Mouse (Mus musculus) CH12.LX (cell line): ENCODE measurements around the gene Btnl9. TPM values are rescaled to one million over a fixed set of nuclear protein-coding genes. Genes with fewer than 3 reads are reported as not detected.

ENCODE experiments used
- DNase-seq: peaks from one replicate; pipeline ENCODE4 v3.0.0-alpha.2; 2013; ENCODE audit errors: extremely low read depth
- H3K27ac ChIP-seq: 2 replicates; pipeline ENCODE4 v1.5.1; 2012; ENCODE audit warnings: low read depth, mild to moderate bottlenecking, control low read depth, moderate library complexity; ENCODE audit not compliant: insufficient read depth
- H3K27me3 ChIP-seq: replicated peaks from 2 replicates; pipeline ENCODE3; 2012; ENCODE audit warnings: inconsistent platforms
- H3K36me3 ChIP-seq, 2 experiments: replicated peaks in 1 of 2; 2 replicates each; pipeline versions ENCODE3 to v1.6.1; 2012; ENCODE audit warnings: inconsistent platforms in 1 of 2, low read length in 1 of 2, mild to moderate bottlenecking in 1 of 2, mixed read lengths in 1 of 2, moderate library complexity in 1 of 2; ENCODE audit not compliant: control insufficient read depth in 1 of 2, insufficient read depth in 1 of 2
- H3K4me1 ChIP-seq, 2 experiments: 2 replicates each; pipeline ENCODE4 v1.6.1; 2012; ENCODE audit warnings: inconsistent platforms in 1 of 2, moderate library complexity in 1 of 2; ENCODE audit not compliant: insufficient read depth in 2 of 2, control insufficient read depth in 1 of 2
- H3K4me2 ChIP-seq: 2 replicates; pipeline ENCODE4 v1.6.1; 2012; ENCODE audit warnings: low read depth, mild to moderate bottlenecking, control low read depth; ENCODE audit not compliant: poor library complexity, insufficient read depth, severe bottlenecking
- H3K4me3 ChIP-seq, 3 experiments: fragments of 150-350 bp in 1 of 3; sonication (generic) in 1 of 3; replicated peaks in 1 of 3; 2 replicates each; pipeline versions ENCODE3 to v1.5.1; 2011 to 2012; ENCODE audit warnings: low read depth in 2 of 3, low read length in 2 of 3, mild to moderate bottlenecking in 2 of 3, moderate library complexity in 2 of 3, control low read depth in 1 of 3, improper control_type of control experiment in 1 of 3, inconsistent platforms in 1 of 3, mixed read lengths in 1 of 3; ENCODE audit not compliant: poor library complexity in 1 of 3
- H3K79me2 ChIP-seq: replicated peaks from 2 replicates; pipeline ENCODE4 v1.6.1; 2012; ENCODE audit warnings: mild to moderate bottlenecking, moderate library complexity; ENCODE audit not compliant: control insufficient read depth, poor library complexity, insufficient read depth, severe bottlenecking; ENCODE audit errors: extremely low read depth
- H3K9ac ChIP-seq: 2 replicates; pipeline ENCODE4 v1.6.1; 2012; ENCODE audit warnings: low read depth, mild to moderate bottlenecking, control low read depth, moderate library complexity; ENCODE audit not compliant: insufficient read depth
- H3K9me3 ChIP-seq: replicated peaks from 2 replicates; pipeline ENCODE3; 2012; ENCODE audit warnings: low read length, inconsistent platforms, mixed read lengths
- BHLHE40 ChIP-seq: IDR thresholded peaks from 2 replicates; pipeline ENCODE4 v1.6.1; 2011; ENCODE audit warnings: mild to moderate bottlenecking, low read depth, low read length, improper control_type of control experiment
- CHD1 ChIP-seq: IDR thresholded peaks from 2 replicates; pipeline ENCODE4 v1.6.1; 2012; ENCODE audit warnings: low read depth, low read length, improper control_type of control experiment, inconsistent platforms
- CHD2 ChIP-seq: IDR thresholded peaks from 2 replicates; pipeline ENCODE4 v1.6.1; 2011; ENCODE audit warnings: low read length, improper control_type of control experiment
- CTCF ChIP-seq, 2 experiments: IDR thresholded peaks in 1 of 2; conservative IDR thresholded peaks in 1 of 2; 2 replicates each; pipeline ENCODE4 v1.5.1; 2011 to 2012; ENCODE audit warnings: low read depth in 2 of 2, low read length in 2 of 2, improper control_type of control experiment in 1 of 2, inconsistent platforms in 1 of 2, mild to moderate bottlenecking in 1 of 2, moderate library complexity in 1 of 2
- E2F4 ChIP-seq: IDR thresholded peaks from 2 replicates; pipeline ENCODE4 v1.6.1; 2011; ENCODE audit warnings: low read depth, low read length, improper control_type of control experiment; ENCODE audit not compliant: insufficient replicate concordance
- ELF1 ChIP-seq: IDR thresholded peaks from 2 replicates; pipeline ENCODE4 v1.6.1; 2014; ENCODE audit warnings: low read depth, mild to moderate bottlenecking, inconsistent platforms, low read length, improper control_type of control experiment
- EP300 ChIP-seq: IDR thresholded peaks from 2 replicates; pipeline ENCODE4 v1.6.1; 2011; ENCODE audit warnings: low read length, improper control_type of control experiment
- ETS1 ChIP-seq: conservative IDR thresholded peaks from 2 replicates; pipeline ENCODE4 v1.6.1; 2012; ENCODE audit warnings: low read depth, mild to moderate bottlenecking, inconsistent platforms, low read length, improper control_type of control experiment, moderate library complexity
- GABPA ChIP-seq: IDR thresholded peaks from 2 replicates; pipeline ENCODE4 v1.6.1; 2012; ENCODE audit warnings: low read depth, low read length, improper control_type of control experiment, inconsistent platforms; ENCODE audit not compliant: insufficient replicate concordance
- HCFC1 ChIP-seq: IDR thresholded peaks from 2 replicates; pipeline ENCODE4 v1.6.1; 2012; ENCODE audit warnings: low read depth, mild to moderate bottlenecking, inconsistent platforms, low read length, improper control_type of control experiment
- IRF4 ChIP-seq: IDR thresholded peaks from 2 replicates; pipeline ENCODE4 v1.6.1; 2014; ENCODE audit warnings: low read depth, mild to moderate bottlenecking, inconsistent platforms, low read length, improper control_type of control experiment
- JUN ChIP-seq: IDR thresholded peaks from 2 replicates; pipeline ENCODE4 v1.6.1; 2011; ENCODE audit warnings: low read depth, mild to moderate bottlenecking, low read length, improper control_type of control experiment, moderate library complexity; ENCODE audit not compliant: insufficient read depth
- JUND ChIP-seq: conservative IDR thresholded peaks from 2 replicates; pipeline ENCODE4 v1.6.1; 2011; ENCODE audit warnings: low read depth, low read length, improper control_type of control experiment
- KAT2A ChIP-seq: IDR thresholded peaks from 2 replicates; pipeline ENCODE4 v1.6.1; 2012; ENCODE audit warnings: low read length, improper control_type of control experiment, inconsistent platforms; ENCODE audit not compliant: insufficient replicate concordance
- MAFK ChIP-seq: IDR thresholded peaks from 2 replicates; pipeline ENCODE4 v1.6.1; 2011; ENCODE audit warnings: low read length, improper control_type of control experiment; ENCODE audit not compliant: insufficient replicate concordance
- MAX ChIP-seq: IDR thresholded peaks from 2 replicates; pipeline ENCODE4 v1.6.1; 2011; ENCODE audit warnings: low read length, improper control_type of control experiment
- MAZ ChIP-seq: IDR thresholded peaks from 2 replicates; pipeline ENCODE4 v1.6.1; 2012; ENCODE audit warnings: low read depth, mild to moderate bottlenecking, inconsistent platforms, low read length, improper control_type of control experiment, moderate library complexity
- MEF2A ChIP-seq: IDR thresholded peaks from 2 replicates; pipeline ENCODE4 v1.6.1; 2014; ENCODE audit warnings: low read depth, mild to moderate bottlenecking, inconsistent platforms, low read length, improper control_type of control experiment, borderline replicate concordance
- MXI1 ChIP-seq: IDR thresholded peaks from 2 replicates; pipeline ENCODE4 v1.6.1; 2011; ENCODE audit warnings: mild to moderate bottlenecking, low read depth, low read length, improper control_type of control experiment
- MYC ChIP-seq: IDR thresholded peaks from 2 replicates; pipeline ENCODE4 v1.6.1; 2011; ENCODE audit warnings: low read depth, mild to moderate bottlenecking, improper control_type of control experiment, low read length
- NELFE ChIP-seq: IDR thresholded peaks from 2 replicates; pipeline ENCODE4 v1.6.1; 2011; ENCODE audit warnings: low read depth, low read length, improper control_type of control experiment
- NRF1 ChIP-seq: IDR thresholded peaks from 2 replicates; pipeline ENCODE4 v1.6.1; 2014; ENCODE audit warnings: low read depth, mild to moderate bottlenecking, inconsistent platforms, low read length, improper control_type of control experiment, moderate library complexity
- PAX5 ChIP-seq: IDR thresholded peaks from 2 replicates; pipeline ENCODE4 v1.6.1; 2012; ENCODE audit warnings: low read length, inconsistent platforms, mixed read lengths
- POLR2A ChIP-seq: IDR thresholded peaks from 2 replicates; pipeline ENCODE4 v1.6.1; 2011; ENCODE audit warnings: low read depth, mild to moderate bottlenecking, improper control_type of control experiment, low read length
- POLR2AphosphoS2 ChIP-seq: IDR thresholded peaks from 2 replicates; pipeline ENCODE4 v1.6.1; 2011; ENCODE audit warnings: low read depth, low read length, improper control_type of control experiment
- RAD21 ChIP-seq: IDR thresholded peaks from 2 replicates; pipeline ENCODE4 v1.6.1; 2011; ENCODE audit warnings: low read depth, mild to moderate bottlenecking, low read length, improper control_type of control experiment, moderate library complexity
- RCOR1 ChIP-seq: conservative IDR thresholded peaks from 2 replicates; pipeline ENCODE4 v1.6.1; 2012; ENCODE audit warnings: low read depth, mild to moderate bottlenecking, inconsistent platforms, low read length, improper control_type of control experiment
- SIN3A ChIP-seq: IDR thresholded peaks from 2 replicates; pipeline ENCODE4 v1.6.1; 2012; ENCODE audit warnings: low read length, improper control_type of control experiment, inconsistent platforms
- SMC3 ChIP-seq: IDR thresholded peaks from 2 replicates; pipeline ENCODE4 v1.6.1; 2011; ENCODE audit warnings: low read depth, low read length, improper control_type of control experiment
- TBP ChIP-seq: conservative IDR thresholded peaks from 2 replicates; pipeline ENCODE4 v1.6.1; 2011; ENCODE audit warnings: low read depth, low read length, improper control_type of control experiment
- TCF12 ChIP-seq: IDR thresholded peaks from 2 replicates; pipeline ENCODE4 v1.6.1; 2014; ENCODE audit warnings: low read depth, mild to moderate bottlenecking, inconsistent platforms, low read length, improper control_type of control experiment
- UBTF ChIP-seq: IDR thresholded peaks from 2 replicates; pipeline ENCODE4 v1.6.1; 2012; ENCODE audit warnings: low read depth, mild to moderate bottlenecking, inconsistent platforms, low read length, improper control_type of control experiment, moderate library complexity
- USF1 ChIP-seq: IDR thresholded peaks from 2 replicates; pipeline ENCODE4 v1.6.1; 2014; ENCODE audit warnings: low read depth, mild to moderate bottlenecking, inconsistent platforms, low read length, improper control_type of control experiment
- USF2 ChIP-seq: conservative IDR thresholded peaks from 2 replicates; pipeline ENCODE4 v1.6.1; 2011; ENCODE audit warnings: low read depth, low read length, improper control_type of control experiment
- ZC3H11A ChIP-seq: IDR thresholded peaks from 2 replicates; pipeline ENCODE4 v1.6.1; 2012; ENCODE audit warnings: low read depth, mild to moderate bottlenecking, inconsistent platforms, low read length, improper control_type of control experiment
- ZKSCAN1 ChIP-seq: IDR thresholded peaks from 2 replicates; pipeline ENCODE4 v1.6.1; 2012; ENCODE audit warnings: low read depth, inconsistent platforms, low read length, improper control_type of control experiment, borderline replicate concordance
- ZMIZ1 ChIP-seq: IDR thresholded peaks from 2 replicates; pipeline ENCODE4 v1.6.1; 2012; ENCODE audit warnings: low read depth, mild to moderate bottlenecking, inconsistent platforms, low read length, improper control_type of control experiment
- ZNF384 ChIP-seq: IDR thresholded peaks from 2 replicates; pipeline ENCODE4 v1.6.1; 2012; ENCODE audit warnings: low read depth, low read length, improper control_type of control experiment, inconsistent platforms
- dilution Hi-C: fragments of 300-500 bp; cut with MboI; formaldehyde crosslinking; loops from 2 replicates; pipeline ENCODE4 v1.14.3; 2020; ENCODE audit warnings: low sequenced_read_pairs; ENCODE audit not compliant: extremely low pct_unique_long_range_greater_than_20kb, extremely low pct_ligation_motif_present
- in situ Hi-C: fragments of 300-500 bp; cut with MboI; formaldehyde crosslinking; loops from 3 replicates; pipeline ENCODE4 v1.14.3; 2019; ENCODE audit warnings: low sequenced_read_pairs, low pct_ligation_motif_present, low pct_unique_long_range_greater_than_20kb, mixed read lengths
- polyA plus RNA-seq: library from polyadenylated mRNA; unstranded; fragments of >175 nt; gene quantifications from 2 replicates; pipeline ENCODE4 v1.2.1, GENCODE M21; 2012; ENCODE audit warnings: low read depth; ENCODE audit not compliant: insufficient read length
- total RNA-seq, 2 experiments: library from RNA; depleted of rRNA; stranded (reverse); fragments of 300-350 nt in 1 of 2; fragments of >200 nt in 1 of 2; gene quantifications; 2 replicates each; pipeline ENCODE4 v1.2.3; 2012 to 2014

Gene Btnl9
- total and polyA plus RNA-seq, 3 experiments, result 0.20 to 0.34 TPM; not detected in 1

DNA sequence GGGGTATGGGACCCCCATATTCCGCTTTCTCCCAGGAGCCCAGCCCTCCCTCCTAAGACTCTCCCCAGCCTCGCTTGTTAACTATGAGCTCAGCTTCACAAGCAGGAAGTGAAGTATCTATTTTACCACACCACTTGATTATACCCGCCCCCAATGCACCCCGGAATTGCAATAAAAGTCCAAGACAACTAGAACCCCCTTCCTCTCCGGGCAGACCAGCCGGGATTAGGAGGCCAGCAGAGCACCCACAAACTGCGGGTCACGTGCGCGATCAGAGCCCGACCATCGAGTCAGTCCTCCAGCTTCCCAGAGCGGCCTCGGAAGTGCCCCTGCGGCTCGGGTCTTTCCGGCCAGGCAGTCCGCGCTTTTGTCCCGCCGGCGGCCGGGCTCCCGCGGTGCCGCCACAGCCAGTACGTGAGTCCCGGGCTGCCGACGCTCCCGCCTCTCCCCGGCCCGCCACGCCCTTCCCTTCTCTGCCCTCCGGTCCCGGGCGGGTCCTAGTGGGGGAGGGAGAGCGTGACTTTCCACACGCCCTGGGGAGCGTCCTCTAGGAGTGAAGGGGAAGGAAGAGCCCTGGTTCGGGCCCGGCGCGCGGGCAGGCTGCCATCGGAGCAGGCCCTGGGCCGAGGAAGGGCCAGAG, 16.3 kb upstream of the Btnl9 start, which contains the start of gene Zfp62:
Gene Zfp62, plus strand, starts transcription at position 164 of the 640 bp plus-strand sequence.
- dilution Hi-C loops, result no loop called here
- H3K79me2 ChIP-seq, result peaks cover 29% of the 10 kb centered on the region
- DNase-seq, result peak; percentile 91

GRCm38 (mm10) chr11:49202523-49203061, 15.6 kb upstream of the Btnl9 start:
- peaks cover 5% of the 10 kb centered on the region for H3K9me3 ChIP-seq
- in situ Hi-C loops (no loop called here), dilution Hi-C loops (no loop called here)
- peaks cover 8 to 22% of the 10 kb centered on the region in 2 experiments for H3K36me3 ChIP-seq
- peak overlapping the region; percentile 99 for H3K4me2 ChIP-seq
- H3K79me2 ChIP-seq, result peaks cover 24% of the 10 kb centered on the region
- TF ChIP-seq PAX5, result no peak
- 0 out of 2 replicates have a peak, but pooled peaks have one; percentile 18 for TF ChIP-seq EP300
- peak; percentile 74 for TF ChIP-seq CHD2
- no peaks in the 10 kb centered on the region for H3K27me3 ChIP-seq
- peak overlapping the region; percentile 94; the same call in 1 of the 2 replicates for H3K27ac ChIP-seq
- H3K4me3 ChIP-seq, result peak overlapping the region; percentile 63 to 77 (median 71)
- H3K9ac ChIP-seq, result peak overlapping the region; percentile 95
- peaks cover 5 to 46% of the 10 kb centered on the region in 2 experiments for H3K4me1 ChIP-seq
- DNase-seq, result peak; percentile 40

More for the DNA sequence above, 16.3 kb upstream of the Btnl9 start, which contains the start of gene Zfp62:
- peaks cover 5 to 51% of the 10 kb centered on the region in 2 experiments for H3K4me1 ChIP-seq
- H3K27ac ChIP-seq, result peak within 1 kb of the TSS; percentile 94
- peak within 1 kb of the TSS; percentile 99 for H3K4me2 ChIP-seq
- H3K4me3 ChIP-seq, result peak within 1 kb of the TSS; percentile 63 to 77 (median 71)
- no peaks in the 10 kb centered on the region for H3K27me3 ChIP-seq
- in situ Hi-C loops, result no loop called here
- H3K9me3 ChIP-seq, result peaks cover 5% of the 10 kb centered on the region
- H3K36me3 ChIP-seq, result peaks cover 8 to 24% of the 10 kb centered on the region in 2 experiments
- peak; percentile 91 for TF ChIP-seq ELF1
- peak; percentile 99 for TF ChIP-seq UBTF
- no peak; the same call in 1 of the 2 replicates for TF ChIP-seq SMC3
- TF ChIP-seq POLR2A, result peak; percentile 77; the same call in 1 of the 2 replicates
- TF ChIP-seq JUN, result no peak
- TF ChIP-seq E2F4, result 0 out of 2 replicates have a peak, but pooled peaks have one; percentile 54
- TF ChIP-seq MAFK, result 0 out of 2 replicates have a peak, but pooled peaks have one; percentile 19
- peak; percentile 90 for TF ChIP-seq HCFC1
- peak; percentile 67; the same call in 1 of the 2 replicates for TF ChIP-seq MAZ
- TF ChIP-seq CTCF (conservative IDR thresholded peaks at IDR 0.05 in 1 of 2, IDR thresholded peaks at IDR 0.05 in 1 of 2; ENCODE audit: low read depth in 2 of 2, low read length in 2 of 2), result no peak
- TF ChIP-seq MEF2A, result peak; percentile 80
- no peak; the same call in none of the 2 replicates for TF ChIP-seq ZMIZ1
- TF ChIP-seq KAT2A, result peak; percentile 88
- TF ChIP-seq MAX, result peak; percentile 97
- 0 out of 2 replicates have a peak, but pooled peaks have one; percentile 47 for TF ChIP-seq POLR2AphosphoS2
- TF ChIP-seq NRF1, result peak; percentile 44
- TF ChIP-seq JUND, result no peak
- TF ChIP-seq USF2, result peak; percentile 88
- peak; percentile 94 for TF ChIP-seq USF1
- TF ChIP-seq ZNF384, result no peak
- TF ChIP-seq RAD21, result no peak
- TF ChIP-seq ZKSCAN1, result no peak
- TF ChIP-seq ZC3H11A, result no peak
- TF ChIP-seq TBP, result peak; percentile 73
- peak; percentile 100 for TF ChIP-seq BHLHE40
- TF ChIP-seq MYC, result peak; percentile 83
- peak; percentile 82 for TF ChIP-seq CHD2
- TF ChIP-seq MXI1, result peak; percentile 97
- TF ChIP-seq EP300, result peak; percentile 9; the same call in 1 of the 2 replicates
- peak; percentile 78; the same call in 1 of the 2 replicates for TF ChIP-seq GABPA
- TF ChIP-seq NELFE, result peak; percentile 83
- TF ChIP-seq CHD1, result no peak; the same call in 1 of the 2 replicates
- peak; percentile 61 for TF ChIP-seq ETS1
- TF ChIP-seq PAX5, result no peak
- TF ChIP-seq TCF12, result peak; percentile 96
- peak; percentile 51 for TF ChIP-seq RCOR1
- TF ChIP-seq SIN3A, result peak; percentile 80; the same call in 1 of the 2 replicates
- TF ChIP-seq IRF4, result no peak; the same call in 1 of the 2 replicates
- H3K9ac ChIP-seq, result peak within 1 kb of the TSS; percentile 95
